Mouse (Mus musculus): ENCODE data around the gene Tmem189. TPM values are rescaled to one million over a fixed set of nuclear protein-coding genes. Genes with fewer than 3 reads are reported as not detected.

Tmem189 gene
- polyA plus RNA-seq, 1 experiment from 2014 or later: 27.5 TPM

DNA sequence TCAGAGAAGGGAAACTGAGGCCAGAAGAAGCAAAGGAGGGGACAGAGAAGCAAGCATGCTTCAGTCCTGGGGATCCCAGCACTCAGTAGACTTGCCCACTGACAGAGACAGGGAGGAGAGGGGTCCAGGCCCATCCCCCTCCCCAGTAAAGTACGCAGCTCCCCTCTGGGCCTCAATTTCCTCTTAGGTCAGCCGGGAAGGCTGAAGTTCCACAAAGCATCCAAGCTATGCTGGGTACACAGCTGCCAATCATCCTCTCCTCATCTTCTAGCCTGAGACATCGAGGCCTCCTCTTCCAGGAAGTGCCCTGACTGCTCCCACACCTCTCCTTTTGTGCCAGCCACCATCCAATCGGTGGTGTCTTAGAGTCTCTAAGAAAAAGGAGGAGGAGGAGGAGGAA lies 93.4 kb downstream of the Tmem189 start:
- H3K9me3 ChIP-seq (ENCODE audit: control insufficient read depth, low read length): no peaks in the 10 kb centered on the region
- H3K4me3 ChIP-seq (ENCODE audit: low read depth, low read length): no peak overlapping the region
- H3K27me3 ChIP-seq (ENCODE audit: control insufficient read depth, insufficient read depth, low read length): 0 out of 2 replicates have a peak, but pooled peaks cover 3% of the 10 kb centered on the region
- no peak overlapping the region for H3K9ac ChIP-seq (ENCODE audit: low read depth, low read length)
- ATAC-seq (ENCODE audit: low FRiP score): no peak
- peak overlapping the region; percentile 30; the same call in 1 of the 2 replicates for H3K27ac ChIP-seq (ENCODE audit: low read depth, low read length)
- H3K36me3 ChIP-seq (ENCODE audit: control insufficient read depth, insufficient read depth, low read length): no peaks in the 10 kb centered on the region
- no peak overlapping the region for H3K4me2 ChIP-seq (replicated peaks; ENCODE audit: low read depth, low read length)
- peak; percentile 31 for DNase-seq (ENCODE audit: low spot score)
- peaks cover 11% of the 10 kb centered on the region for H3K4me1 ChIP-seq (replicated peaks; ENCODE audit: control insufficient read depth, insufficient read depth, low read length)
- WGBS: 36% methylated on average over 3 of the region's 4 CpGs

DNA sequence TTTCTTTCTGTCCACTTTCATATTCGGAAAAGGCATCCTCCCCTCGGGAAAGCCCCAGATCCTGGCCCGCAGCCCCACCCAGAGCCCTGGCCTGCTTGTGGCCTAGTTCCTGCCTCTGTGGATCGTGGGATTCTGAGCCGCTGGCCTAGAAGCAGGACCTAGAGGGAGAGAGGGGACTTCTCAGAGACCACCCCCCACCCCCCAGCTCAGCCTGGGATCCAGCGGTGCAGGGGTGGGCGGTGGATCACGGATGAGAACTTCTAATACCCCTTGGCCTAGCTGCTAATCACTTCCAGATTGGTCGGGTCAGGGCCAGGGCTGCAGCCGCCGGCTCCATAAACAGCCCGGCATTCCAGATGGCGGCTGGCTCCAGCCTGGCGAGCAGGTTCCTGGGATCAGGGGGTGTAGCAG lies 93.9 kb downstream of the Tmem189 start:
- Histone ChIP-seq H3K4me2 (replicated peaks; ENCODE audit: low read depth, low read length) (no peak overlapping the region), H3K4me3 (ENCODE audit: low read depth, low read length) (no peak overlapping the region), H3K36me3 (ENCODE audit: control insufficient read depth, insufficient read depth, low read length) (no peaks in the 10 kb centered on the region), H3K9me3 (ENCODE audit: control insufficient read depth, low read length) (no peaks in the 10 kb centered on the region), H3K4me1 (replicated peaks; ENCODE audit: control insufficient read depth, insufficient read depth, low read length) (peaks cover 11% of the 10 kb centered on the region), H3K27me3 (ENCODE audit: control insufficient read depth, insufficient read depth, low read length) (0 out of 2 replicates have a peak, but pooled peaks cover 3% of the 10 kb centered on the region), H3K27ac (ENCODE audit: low read depth, low read length) (peak overlapping the region; percentile 30; the same call in 1 of the 2 replicates), H3K9ac (ENCODE audit: low read depth, low read length) (no peak overlapping the region)
- ATAC-seq (ENCODE audit: low FRiP score) (no peak), DNase-seq (ENCODE audit: low spot score) (peak; percentile 64)
- WGBS: 44% methylated on average over 14 of the region's 14 CpGs

DNA sequence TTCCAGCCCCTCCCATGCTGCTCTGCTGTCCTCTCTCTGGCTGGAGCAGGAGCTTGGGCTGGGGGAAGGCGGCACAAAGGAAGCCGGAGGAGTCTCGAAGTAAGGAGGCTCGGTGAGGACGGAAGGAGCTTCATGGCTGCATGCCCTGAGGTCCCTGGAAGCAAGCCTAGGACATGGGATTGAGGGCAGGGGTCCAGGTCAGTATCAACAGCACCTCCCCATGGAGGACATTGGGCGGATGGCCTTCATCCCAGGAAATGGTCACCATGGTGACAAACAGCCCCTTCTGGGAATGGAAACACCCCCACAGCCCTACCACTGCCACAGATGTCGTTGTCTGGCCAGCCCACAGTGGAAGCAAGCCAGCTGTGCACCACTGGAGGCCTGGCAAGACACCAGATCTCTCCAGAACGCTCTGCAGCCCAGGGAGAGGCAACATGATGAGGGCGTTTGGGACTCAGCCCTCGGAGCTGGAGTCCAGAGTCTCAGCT lies 95.1 kb downstream of the Tmem189 start:
- no peak overlapping the region for H3K4me3 ChIP-seq (ENCODE audit: low read depth, low read length)
- DNase-seq (ENCODE audit: low spot score): no peak
- H3K9ac ChIP-seq (ENCODE audit: low read depth, low read length): no peak overlapping the region
- no peaks in the 10 kb centered on the region for H3K9me3 ChIP-seq (ENCODE audit: control insufficient read depth, low read length)
- H3K4me1 ChIP-seq (replicated peaks; ENCODE audit: control insufficient read depth, insufficient read depth, low read length): peaks cover 11% of the 10 kb centered on the region
- H3K27ac ChIP-seq (ENCODE audit: low read depth, low read length): no peak overlapping the region
- no peak for ATAC-seq (ENCODE audit: low FRiP score)
- H3K4me2 ChIP-seq (replicated peaks; ENCODE audit: low read depth, low read length): no peak overlapping the region
- H3K36me3 ChIP-seq (ENCODE audit: control insufficient read depth, insufficient read depth, low read length): no peaks in the 10 kb centered on the region
- 32% methylated on average over 10 of the region's 10 CpGs for WGBS
- 0 out of 2 replicates have a peak, but pooled peaks cover 3% of the 10 kb centered on the region for H3K27me3 ChIP-seq (ENCODE audit: control insufficient read depth, insufficient read depth, low read length)

DNA sequence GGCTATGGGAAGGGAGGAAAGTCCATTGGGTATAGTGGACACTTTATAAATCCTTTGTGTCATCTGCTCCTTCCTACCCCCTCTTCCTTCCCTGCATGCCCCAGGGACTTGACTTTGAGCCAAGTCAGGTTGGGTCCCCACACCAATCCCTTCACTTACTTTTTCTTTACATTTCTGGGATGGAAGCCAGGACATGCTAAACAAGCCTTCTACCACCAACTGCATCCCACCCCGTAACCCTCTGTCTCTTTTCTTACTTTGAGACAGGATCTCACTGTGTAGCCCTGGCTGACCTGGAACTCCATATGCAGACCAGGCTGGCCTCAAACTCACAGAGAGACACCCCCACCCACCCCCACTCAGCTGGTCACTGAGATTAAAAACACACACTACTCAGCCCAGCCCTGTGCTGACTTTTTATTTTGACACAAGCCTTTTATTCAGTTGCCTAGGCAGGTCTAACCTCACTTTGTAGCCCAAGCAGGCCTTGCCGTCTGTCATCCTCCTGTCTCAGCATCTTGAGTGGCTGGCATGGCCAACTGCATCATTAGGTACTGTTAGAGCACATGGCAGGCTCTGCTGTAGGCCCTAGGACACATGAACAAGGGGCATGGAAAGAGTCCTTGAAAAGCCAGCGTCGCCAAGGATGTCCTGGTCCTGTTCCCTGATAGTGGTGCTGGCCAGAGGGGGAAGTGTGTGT lies 95.9 kb downstream of the Tmem189 start:
- H3K4me1 ChIP-seq (replicated peaks; ENCODE audit: control insufficient read depth, insufficient read depth, low read length): peaks cover 15% of the 10 kb centered on the region
- no peaks in the 10 kb centered on the region for H3K9me3 ChIP-seq (ENCODE audit: control insufficient read depth, low read length)
- H3K4me2 ChIP-seq (replicated peaks; ENCODE audit: low read depth, low read length): no peak overlapping the region
- ATAC-seq (ENCODE audit: low FRiP score): no peak
- 0 out of 2 replicates have a peak, but pooled peaks cover 3% of the 10 kb centered on the region for H3K27me3 ChIP-seq (ENCODE audit: control insufficient read depth, insufficient read depth, low read length)
- no peaks in the 10 kb centered on the region for H3K36me3 ChIP-seq (ENCODE audit: control insufficient read depth, insufficient read depth, low read length)
- no peak for DNase-seq (ENCODE audit: low spot score)
- H3K27ac ChIP-seq (ENCODE audit: low read depth, low read length): no peak overlapping the region
- no peak overlapping the region for H3K9ac ChIP-seq (ENCODE audit: low read depth, low read length)
- no peak overlapping the region for H3K4me3 ChIP-seq (ENCODE audit: low read depth, low read length)
- 84% methylated on average over 4 of the region's 4 CpGs for WGBS

Other genes starting within 250 kb of the Tmem189 start
- gene Rnf114, start 197.2 kb downstream of the Tmem189 start, polyA plus RNA-seq (2014; fragmentation: Nextera tagmentation; extraction: Ambion mirVana): 120 and 140 TPM in 2 replicates
- gene Spata2, start 196.9 kb downstream of the Tmem189 start, polyA plus RNA-seq (2014; fragmentation: Nextera tagmentation; extraction: Ambion mirVana): 13.5 and 15.0 TPM in 2 replicates
- gene Snai1, start 151.6 kb downstream of the Tmem189 start, polyA plus RNA-seq (2014; fragmentation: Nextera tagmentation; extraction: Ambion mirVana): 27.6 and 29.5 TPM in 2 replicates
- gene Ube2v1, start 57.7 kb downstream of the Tmem189 start, polyA plus RNA-seq (2014; fragmentation: Nextera tagmentation; extraction: Ambion mirVana): 237 and 257 TPM in 2 replicates
- 4.0 and 8.4 TPM in 2 replicates for gene Gm20431, start 28.3 kb downstream of the Tmem189 start, polyA plus RNA-seq (2014; fragmentation: Nextera tagmentation; extraction: Ambion mirVana)
- 1.5 and 3.1 TPM in 2 replicates for gene Cebpb, start 907 bp downstream of the Tmem189 start, polyA plus RNA-seq (2014; fragmentation: Nextera tagmentation; extraction: Ambion mirVana)
- 81.9 and 90.3 TPM in 2 replicates for gene Ptpn1, start 242.2 kb upstream of the Tmem189 start, polyA plus RNA-seq (2014; fragmentation: Nextera tagmentation; extraction: Ambion mirVana)